ENCODE assay signal across 21 mouse cellular contexts in genomic region chr3:158207840-158208239, GRCm38 (mm10).
DNase-seq lines count a peak whose midpoint lies in the region; ATAC-seq and TF ChIP-seq lines count a peak whose summit lies in the region.
"Had no signal": no experiment of that assay in that cellular context is flagged by ENCODE, and none has a peak within 500 bp of the region (broad histone marks: within the 10 kb centered on the region; RNA-seq: fewer than 3 reads in every experiment).

No protein-coding gene starts in this region.

- H3K9ac ChIP-seq in hindbrain, embryonic 15.5 days: no peak overlapping the region
- H3K9ac ChIP-seq in hindbrain, embryonic 12.5 days: no peak overlapping the region
- no peak overlapping the region for H3K9ac ChIP-seq in kidney, embryonic 15.5 days
- H3K9ac ChIP-seq in midbrain, embryonic 13.5 days (replicated peaks): no peak overlapping the region
- H3K9ac ChIP-seq: liver, embryonic 14.5 days; stomach, embryonic 15.5 days had no signal

- H3K4me1 ChIP-seq in hindbrain, embryonic 15.5 days (replicated peaks): no peaks in the 10 kb centered on the region
- H3K4me1 ChIP-seq in hindbrain, embryonic 12.5 days: 0 out of 2 replicates have a peak, but pooled peaks cover 2% of the 10 kb centered on the region
- no peaks in the 10 kb centered on the region for H3K4me1 ChIP-seq in cortical plate, adult 2 months (ENCODE audit: control insufficient read depth, insufficient read depth, low read length)
- H3K4me1 ChIP-seq in kidney, embryonic 15.5 days: no peaks in the 10 kb centered on the region
- H3K4me1 ChIP-seq in midbrain, embryonic 13.5 days (replicated peaks): peaks cover 14% of the 10 kb centered on the region; the same call in 1 of the 2 replicates
- H3K4me1 ChIP-seq in embryonic facial prominence, embryonic 10.5 days: no peaks in the 10 kb centered on the region
- H3K4me1 ChIP-seq: stomach, embryonic 15.5 days had no signal

- no peak for TF ChIP-seq CTCF in cortical plate, adult 2 months (IDR thresholded peaks at IDR 0.05; ENCODE audit: extremely low read depth, insufficient read depth, low read length)

- WGBS in hindbrain, embryonic 15.5 days: 48% methylated on average over 2 of the region's 2 CpGs
- WGBS in hindbrain, embryonic 12.5 days: 46% methylated on average over 2 of the region's 2 CpGs
- 58% methylated on average over 2 of the region's 2 CpGs for whole genome bisulfite sequencing in kidney, embryonic 15.5 days
- 49% methylated on average over 2 of the region's 2 CpGs for WGBS in midbrain, embryonic 13.5 days
- WGBS in embryonic facial prominence, embryonic 10.5 days: 59% methylated on average over 2 of the region's 2 CpGs

- no peaks in the 10 kb centered on the region for H3K27me3 ChIP-seq in hindbrain, embryonic 15.5 days
- no peaks in the 10 kb centered on the region for H3K27me3 ChIP-seq in hindbrain, embryonic 12.5 days
- H3K27me3 ChIP-seq in kidney, embryonic 15.5 days: no peaks in the 10 kb centered on the region
- no peaks in the 10 kb centered on the region; the same call in 1 of the 2 replicates for H3K27me3 ChIP-seq in midbrain, embryonic 13.5 days
- no peaks in the 10 kb centered on the region for H3K27me3 ChIP-seq in embryonic facial prominence, embryonic 10.5 days (replicated peaks; ENCODE audit: low read depth, poor library complexity, severe bottlenecking)
- H3K27me3 ChIP-seq: stomach, embryonic 15.5 days had no signal

- no peak for TF ChIP-seq POLR2A in cortical plate, adult 2 months (IDR thresholded peaks at IDR 0.05; ENCODE audit: extremely low read depth, insufficient read depth, low read length)

- 0 out of 2 replicates have a peak, but pooled peaks cover 3% of the 10 kb centered on the region for H3K36me3 ChIP-seq in hindbrain, embryonic 15.5 days
- H3K36me3 ChIP-seq in hindbrain, embryonic 12.5 days: no peaks in the 10 kb centered on the region
- H3K36me3 ChIP-seq in kidney, embryonic 15.5 days: no peaks in the 10 kb centered on the region
- H3K36me3 ChIP-seq in midbrain, embryonic 13.5 days: no peaks in the 10 kb centered on the region
- no peaks in the 10 kb centered on the region for H3K36me3 ChIP-seq in embryonic facial prominence, embryonic 10.5 days (replicated peaks)
- H3K36me3 ChIP-seq: stomach, embryonic 15.5 days had no signal

- no peak for DNase-seq in frontal cortex, postnatal 14 days (ENCODE audit: low spot score in 2 of 2)
- no peak for DNase-seq in embryonic facial prominence, embryonic 10.5 days (ENCODE audit: low spot score)
- no peak for DNase-seq in urinary bladder, postnatal 14 days (ENCODE audit: low spot score)
- DNase-seq: adrenal gland, postnatal 25 days; cerebellum, adult 18-20 months; cerebellum, postnatal 36 days; gastrocnemius, postnatal 36 days; heart, postnatal 14 days; right cerebral cortex, postnatal 25 days; thymus, adult 2 months had no signal

- H3K27ac ChIP-seq in hindbrain, embryonic 15.5 days (replicated peaks): no peak overlapping the region
- H3K27ac ChIP-seq in hindbrain, embryonic 12.5 days: no peak overlapping the region
- H3K27ac ChIP-seq in cortical plate, adult 2 months (ENCODE audit: insufficient read depth, low read length): 0 out of 2 replicates have a peak overlapping the region, but pooled peaks have one; percentile 0
- no peak overlapping the region for H3K27ac ChIP-seq in kidney, embryonic 15.5 days
- no peak overlapping the region for H3K27ac ChIP-seq in midbrain, embryonic 13.5 days
- no peak overlapping the region for H3K27ac ChIP-seq in embryonic facial prominence, embryonic 10.5 days (replicated peaks)
- H3K27ac ChIP-seq: hindbrain, postnatal 0 days; liver, embryonic 14.5 days; macrophage; stomach, embryonic 15.5 days had no signal

- H3K9me3 ChIP-seq in hindbrain, embryonic 15.5 days: no peaks in the 10 kb centered on the region
- H3K9me3 ChIP-seq in hindbrain, embryonic 12.5 days (replicated peaks): no peaks in the 10 kb centered on the region
- H3K9me3 ChIP-seq in kidney, embryonic 15.5 days (replicated peaks): no peaks in the 10 kb centered on the region
- no peaks in the 10 kb centered on the region for H3K9me3 ChIP-seq in midbrain, embryonic 13.5 days
- H3K9me3 ChIP-seq in embryonic facial prominence, embryonic 10.5 days: no peaks in the 10 kb centered on the region
- H3K9me3 ChIP-seq: stomach, embryonic 15.5 days had no signal

- H3K4me3 ChIP-seq in hindbrain, embryonic 15.5 days: no peak overlapping the region
- no peak overlapping the region for H3K4me3 ChIP-seq in hindbrain, embryonic 12.5 days
- H3K4me3 ChIP-seq in cortical plate, adult 2 months (ENCODE audit: insufficient read depth, low read length): no peak overlapping the region
- no peak overlapping the region for H3K4me3 ChIP-seq in kidney, embryonic 15.5 days (replicated peaks)
- no peak overlapping the region for H3K4me3 ChIP-seq in midbrain, embryonic 13.5 days (replicated peaks)
- no peak overlapping the region for H3K4me3 ChIP-seq in embryonic facial prominence, embryonic 10.5 days
- H3K4me3 ChIP-seq: stomach, embryonic 15.5 days had no signal

- no peak overlapping the region for H3K4me2 ChIP-seq in hindbrain, embryonic 15.5 days
- H3K4me2 ChIP-seq in hindbrain, embryonic 12.5 days (replicated peaks): no peak overlapping the region
- H3K4me2 ChIP-seq in kidney, embryonic 15.5 days: no peak overlapping the region
- H3K4me2 ChIP-seq in midbrain, embryonic 13.5 days (replicated peaks): no peak overlapping the region
- H3K4me2 ChIP-seq: heart, embryonic 11.5 days; stomach, embryonic 15.5 days had no signal

- ATAC-seq in hindbrain, embryonic 15.5 days (ENCODE audit: low FRiP score, low read depth): peak; percentile 48; the same call in 1 of the 2 replicates
- ATAC-seq in hindbrain, embryonic 12.5 days (ENCODE audit: low FRiP score): no peak
- 0 out of 2 replicates have a peak, but pooled peaks have one; percentile 20 for ATAC-seq in kidney, embryonic 15.5 days (replicated peaks; ENCODE audit: low FRiP score)
- ATAC-seq in midbrain, embryonic 13.5 days: peak; percentile 65
- ATAC-seq: hindbrain, postnatal 0 days; intestine, postnatal 0 days had no signal
